Mouse (Mus musculus): ENCODE measurements around the gene Angptl7.

Gene Angptl7

GRCm38 (mm10) chr4:148500410-148500867, at the start of gene Angptl7:
Gene Angptl7, minus strand, starts transcription at chr4:148500460.
- no peak for DNase-seq (ENCODE audit: low read depth)

GRCm38 (mm10) chr4:148549106-148549505, 48.8 kb upstream of the Angptl7 start:
- no peak for DNase-seq (ENCODE audit: low read depth)

GRCm38 (mm10) chr4:148535876-148536275, 35.6 kb upstream of the Angptl7 start:
- DNase-seq (ENCODE audit: low read depth), result no peak

- DNase-seq (ENCODE audit: low read depth), result no peak
Observed at GRCm38 (mm10) chr4:148533613-148534328, 33.5 kb upstream of the Angptl7 start.

- DNase-seq (ENCODE audit: low read depth), result no peak
Observed at GRCm38 (mm10) chr4:148532516-148532915, 32.3 kb upstream of the Angptl7 start.

- DNase-seq (ENCODE audit: low read depth), result no peak
Observed at GRCm38 (mm10) chr4:148531341-148531740, 31.1 kb upstream of the Angptl7 start.

GRCm38 (mm10) chr4:148530778-148531177, 30.5 kb upstream of the Angptl7 start:
- peak; percentile 3 for DNase-seq (ENCODE audit: low read depth)

GRCm38 (mm10) chr4:148530351-148530750, 30.1 kb upstream of the Angptl7 start:
- DNase-seq (ENCODE audit: low read depth), result peak; percentile 13

- DNase-seq (ENCODE audit: low read depth), result no peak
Observed at GRCm38 (mm10) chr4:148527158-148527910, 27.1 kb upstream of the Angptl7 start.

GRCm38 (mm10) chr4:148523538-148523937, 23.3 kb upstream of the Angptl7 start:
- no peak for DNase-seq (ENCODE audit: low read depth)

GRCm38 (mm10) chr4:148518235-148518795, 18.1 kb upstream of the Angptl7 start:
- no peak for DNase-seq (ENCODE audit: low read depth)

GRCm38 (mm10) chr4:148517809-148518208, 17.5 kb upstream of the Angptl7 start:
- no peak for DNase-seq (ENCODE audit: low read depth)

- no peak for DNase-seq (ENCODE audit: low read depth)
Observed at GRCm38 (mm10) chr4:148515313-148515712, 15.1 kb upstream of the Angptl7 start.

GRCm38 (mm10) chr4:148513021-148513559, 12.8 kb upstream of the Angptl7 start:
- DNase-seq (ENCODE audit: low read depth), result peak; percentile 76

- DNase-seq (ENCODE audit: low read depth), result no peak
Observed at GRCm38 (mm10) chr4:148511334-148511733, 11.1 kb upstream of the Angptl7 start.

- no peak for DNase-seq (ENCODE audit: low read depth)
Observed at GRCm38 (mm10) chr4:148510691-148511090, 10.4 kb upstream of the Angptl7 start.

GRCm38 (mm10) chr4:148509450-148510084, 9.3 kb upstream of the Angptl7 start:
- DNase-seq (ENCODE audit: low read depth), result no peak

- no peak for DNase-seq (ENCODE audit: low read depth)
Observed at GRCm38 (mm10) chr4:148508084-148508849, 8.0 kb upstream of the Angptl7 start.

- DNase-seq (ENCODE audit: low read depth), result no peak
Observed at GRCm38 (mm10) chr4:148507585-148507984, 7.3 kb upstream of the Angptl7 start.

- no peak for DNase-seq (ENCODE audit: low read depth)
Observed at GRCm38 (mm10) chr4:148504497-148504959, 4.3 kb upstream of the Angptl7 start.

Measured in fibroblast of lung, adult 2 months (primary cell).